Mouse (Mus musculus): ENCODE measurements around the gene Arrb2.

GRCm38 (mm10) chr11:70403598-70403997 is 28.8 kb upstream of the Arrb2 start:
- TF ChIP-seq CTCF (IDR thresholded peaks at IDR 0.05; ENCODE audit: low read depth, low read length) = no peak
- no peak for TF ChIP-seq POLR2A (IDR thresholded peaks at IDR 0.05; ENCODE audit: extremely low read depth, insufficient read depth, low read length)
